Mouse (Mus musculus) ovary, postnatal 14 days (tissue): ENCODE measurements at regions not wholly inside any gene's neighbourhood (a gene's known extent, or its start where the extent isn't known, plus 50 kb on each side); places are given as distances from the start of the nearest gene placed in this dataset.

Source experiments
- DNase-seq: peaks from one replicate; pipeline ENCODE4 v3.0.0; 2022; ENCODE audit warnings: low spot score

- no peak for DNase-seq
These were observed 378.2 kb downstream of the Gm9195 start for GRCm38 (mm10) chr14:72113377-72113993.

- no peak for DNase-seq
These were observed 380.9 kb downstream of the Gm9195 start for GRCm38 (mm10) chr14:72110689-72111088.

GRCm38 (mm10) chr14:72091579-72091978, 400.1 kb downstream of the Gm9195 start:
- no peak for DNase-seq

GRCm38 (mm10) chr14:72081473-72081872, 410.2 kb downstream of the Gm9195 start:
- DNase-seq = no peak

GRCm38 (mm10) chr14:72064111-72064812, 427.4 kb downstream of the Gm9195 start:
- DNase-seq = no peak

GRCm38 (mm10) chr14:72042881-72043236, 448.8 kb downstream of the Gm9195 start:
- no peak for DNase-seq

- DNase-seq = no peak
These were observed 449.3 kb downstream of the Gm9195 start for GRCm38 (mm10) chr14:72042112-72042880.

- DNase-seq = no peak
These were observed 461.2 kb downstream of the Gm9195 start for GRCm38 (mm10) chr14:72030396-72030795.

GRCm38 (mm10) chr14:72027362-72028020, 464.1 kb downstream of the Gm9195 start:
- DNase-seq = peak; percentile 4

GRCm38 (mm10) chr14:72004371-72004770, 487.3 kb downstream of the Gm9195 start:
- no peak for DNase-seq

GRCm38 (mm10) chr14:72002205-72003138, 489.2 kb downstream of the Gm9195 start:
- DNase-seq = no peak

- no peak for DNase-seq
These were observed 518.6 kb downstream of the Gm9195 start for GRCm38 (mm10) chr14:71973016-71973415.

GRCm38 (mm10) chr14:71972521-71972920, 519.1 kb downstream of the Gm9195 start:
- no peak for DNase-seq

- DNase-seq = no peak
These were observed 524.0 kb downstream of the Gm9195 start for GRCm38 (mm10) chr14:71967646-71968045.

GRCm38 (mm10) chr14:71963389-71964169, 528.1 kb downstream of the Gm9195 start:
- no peak for DNase-seq

GRCm38 (mm10) chr14:71948701-71949100, 542.9 kb downstream of the Gm9195 start:
- DNase-seq = no peak

GRCm38 (mm10) chr14:71937157-71937485, 554.5 kb downstream of the Gm9195 start:
- no peak for DNase-seq

- no peak for DNase-seq
These were observed 555.1 kb downstream of the Gm9195 start for GRCm38 (mm10) chr14:71936373-71937156.

GRCm38 (mm10) chr14:71915964-71916363, 575.7 kb downstream of the Gm9195 start:
- no peak for DNase-seq

GRCm38 (mm10) chr14:71910936-71911335, 580.7 kb downstream of the Gm9195 start:
- no peak for DNase-seq
